Mouse (Mus musculus) heart, postnatal 25 days (tissue): ENCODE data around the gene Cycs. TPM values are rescaled to one million over a fixed set of nuclear protein-coding genes. Genes with fewer than 3 reads are reported as not detected.

Source experiments
- DNase-seq: peaks from one replicate; pipeline ENCODE4 v3.0.0; 2022; ENCODE audit warnings: low spot score
- intact Hi-C: fragments of 180-260 bp; cut with DNase I; formaldehyde crosslinking; loops from one replicate; pipeline ENCODE4 v1.15.1; 2025
- total RNA-seq, 2 experiments: library from RNA; stranded (reverse); gene quantifications; 2 replicates each; pipeline ENCODE4 v1.2.3; 2021

Gene Cycs
- total RNA-seq, 2 experiments from 2014 or later, result 173 to 198 TPM

- no peak for DNase-seq
- intact Hi-C loops, result loop anchor here (5.0 kb wide), 1 partner anchor 1032 kb away; no protein-coding TSS in a partner anchor
Observed at GRCm38 (mm10) chr6:50549791-50550190, 16.5 kb downstream of the Cycs start.

GRCm38 (mm10) chr6:50549051-50549450, 17.3 kb downstream of the Cycs start:
- intact Hi-C loops, result loop anchor here (5.0 kb wide), 1 partner anchor 1032 kb away; no protein-coding TSS in a partner anchor
- no peak for DNase-seq

GRCm38 (mm10) chr6:50545412-50546043, 20.8 kb downstream of the Cycs start:
- DNase-seq, result no peak
- intact Hi-C loops, result loop anchor here (5.0 kb wide), 1 partner anchor 1028 kb away; no protein-coding TSS in a partner anchor

DNA sequence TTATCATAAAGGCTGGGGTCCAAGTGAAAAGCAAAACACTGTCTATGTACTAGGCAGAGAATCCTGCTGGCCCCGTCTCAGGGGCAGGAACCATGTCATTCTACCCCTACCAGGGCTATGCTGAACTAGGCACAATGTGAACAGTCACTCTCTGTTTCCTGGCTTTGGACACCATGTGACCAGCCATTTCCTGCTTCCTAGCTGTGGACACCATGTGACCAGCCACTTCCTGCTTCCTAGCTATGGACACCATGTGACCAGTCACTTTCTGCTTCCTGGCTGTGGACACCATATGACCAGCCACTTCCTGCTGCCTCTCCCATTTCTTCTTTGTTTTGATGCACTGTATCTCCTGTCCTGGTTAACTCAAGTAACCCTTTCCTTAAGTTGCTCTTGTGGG, 23.8 kb downstream of the Cycs start:
- intact Hi-C loops, result no loop called here

GRCm38 (mm10) chr6:50539641-50540040, 26.7 kb downstream of the Cycs start:
- DNase-seq, result no peak
- intact Hi-C loops, result loop anchor here (5.0 to 10.0 kb wide), 2 partner anchors 355 to 432 kb away; no protein-coding TSS in a partner anchor

More for the DNA sequence above, 23.8 kb downstream of the Cycs start:
- DNase-seq, result no peak

DNA sequence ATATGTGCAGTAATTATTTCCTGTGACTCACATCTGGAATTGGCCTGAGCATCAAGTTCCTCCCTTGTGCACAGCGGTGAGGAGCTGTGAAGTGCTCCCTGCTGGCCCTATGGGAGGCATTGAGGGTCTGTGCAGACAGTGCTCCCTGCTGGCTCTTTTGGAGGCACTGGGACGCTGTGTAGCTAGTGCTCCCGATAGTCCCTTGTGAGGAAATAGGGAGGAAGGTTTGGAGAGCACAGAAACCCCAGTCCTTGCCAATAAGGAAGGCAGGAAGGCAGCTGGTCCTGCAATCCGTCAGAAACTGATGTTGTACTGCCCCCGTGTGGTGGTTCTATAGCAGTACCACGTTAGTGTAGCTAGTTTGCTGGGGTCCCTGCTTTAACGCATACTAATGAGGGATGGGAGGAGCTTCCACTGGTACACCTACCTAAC, 29.9 kb downstream of the Cycs start:
- peak; percentile 21 for DNase-seq
- intact Hi-C loops, result loop anchor here (2.0 to 10.0 kb wide), 4 partner anchors 224 to 429 kb away; no protein-coding TSS in a partner anchor

DNA sequence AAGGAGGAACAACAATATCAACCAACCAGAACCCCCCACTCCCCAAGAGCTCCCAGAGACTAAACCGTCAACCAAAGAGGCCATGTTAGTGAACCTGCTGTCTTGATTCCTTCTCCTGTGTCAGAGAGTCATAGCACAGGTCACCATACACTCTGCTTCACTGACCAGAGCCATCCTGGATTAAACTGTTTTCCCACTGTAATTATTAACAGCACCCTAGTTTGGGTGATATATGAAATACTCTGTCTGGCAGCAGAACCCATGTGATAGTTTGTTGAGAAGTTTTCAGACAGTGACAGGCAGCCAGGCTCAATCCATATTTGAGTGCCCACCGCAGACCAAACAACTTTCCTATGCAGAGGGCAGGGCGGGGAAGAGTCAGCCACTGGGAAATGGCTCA, 31.0 kb downstream of the Cycs start:
- DNase-seq, result no peak
- intact Hi-C loops, result loop anchor here (5.0 to 10.0 kb wide), 2 partner anchors 351 to 428 kb away; no protein-coding TSS in a partner anchor

DNA sequence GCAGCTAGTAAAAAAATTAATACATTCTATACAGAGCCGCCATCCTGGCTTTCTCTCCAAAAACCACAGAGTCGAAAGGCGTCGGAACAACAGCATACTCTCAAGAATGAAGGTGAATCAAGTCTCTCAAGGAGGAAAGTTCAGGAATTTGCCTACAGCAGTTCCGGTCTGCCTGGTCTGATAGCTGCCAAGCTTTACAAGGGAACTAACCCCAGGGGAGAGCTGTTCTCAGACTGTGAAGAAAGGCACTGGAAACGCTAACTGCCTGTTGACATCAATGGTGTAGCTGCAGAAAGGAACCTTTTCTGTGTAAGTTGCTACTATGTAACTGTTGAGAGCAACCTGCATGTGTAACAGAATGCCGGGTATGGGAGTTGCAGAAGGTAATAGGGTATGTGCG, 34.4 kb downstream of the Cycs start:
- intact Hi-C loops, result loop anchor here (10.0 kb wide), 1 partner anchor 347 kb away; no protein-coding TSS in a partner anchor
- no peak for DNase-seq

GRCm38 (mm10) chr6:50531003-50531402, 35.3 kb downstream of the Cycs start:
- no peak for DNase-seq
- intact Hi-C loops, result loop anchor here (10.0 kb wide), 1 partner anchor 346 kb away; no protein-coding TSS in a partner anchor

DNA sequence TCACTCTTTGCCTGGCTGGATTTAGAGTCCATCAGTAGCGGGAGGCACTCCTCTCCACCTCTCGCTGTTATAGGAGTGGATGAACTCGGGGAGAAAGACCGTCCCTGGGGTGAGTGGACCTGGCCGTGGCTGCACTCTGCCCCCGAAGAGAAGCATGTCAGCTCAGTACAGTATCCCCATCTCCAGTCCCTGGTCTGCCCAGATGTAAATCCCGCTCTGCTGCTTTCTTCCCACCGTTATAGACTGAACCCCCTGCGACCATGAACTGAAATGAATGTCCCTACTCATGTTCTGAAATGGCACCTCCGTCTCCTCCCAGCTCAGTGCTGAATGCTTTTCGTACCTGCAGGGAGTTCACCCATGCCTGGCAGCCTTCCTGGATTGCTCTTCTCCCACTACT, 37.1 kb downstream of the Cycs start:
- intact Hi-C loops, result loop anchor here (5.0 kb wide), 1 partner anchor 72 kb away; the partner anchor contains the start of gene Osbpl3
- no peak for DNase-seq

GRCm38 (mm10) chr6:50527416-50527815, 38.9 kb downstream of the Cycs start:
- intact Hi-C loops, result loop anchor here (1.0 to 5.0 kb wide), 2 partner anchors 70 to 215 kb away; partner anchors contain the start of gene Osbpl3

DNA sequence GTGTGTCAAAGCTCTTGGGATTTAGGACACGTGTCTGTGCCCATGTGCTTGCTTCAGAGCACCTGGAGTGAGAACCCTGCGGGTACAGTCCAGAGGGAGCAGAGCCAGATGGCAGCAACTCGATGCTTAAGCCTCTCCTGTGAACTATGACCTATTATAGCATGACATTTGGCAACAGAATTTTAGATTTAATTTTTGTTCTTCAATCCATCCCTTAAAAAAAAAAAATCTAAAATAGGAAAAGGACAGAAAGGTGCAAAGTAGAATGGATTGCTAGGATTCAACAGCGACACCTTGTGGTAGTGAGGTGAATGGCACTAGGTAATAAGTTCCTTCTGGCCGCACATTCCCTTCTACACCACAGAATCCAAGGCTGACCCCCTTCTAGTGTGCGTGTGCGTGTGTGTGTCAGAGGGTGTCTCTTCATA, 39.7 kb downstream of the Cycs start:
- intact Hi-C loops, result loop anchor here (1.0 to 5.0 kb wide), 2 partner anchors 69 to 214 kb away; partner anchors contain the start of gene Osbpl3
- no peak for DNase-seq

More at GRCm38 (mm10) chr6:50527416-50527815, 38.9 kb downstream of the Cycs start:
- no peak for DNase-seq

- no peak for DNase-seq
- intact Hi-C loops, result loop anchor here (5.0 kb wide), 1 partner anchor 69 kb away; the partner anchor contains the start of gene Osbpl3
Observed at GRCm38 (mm10) chr6:50525846-50526245, 40.5 kb downstream of the Cycs start.

DNA sequence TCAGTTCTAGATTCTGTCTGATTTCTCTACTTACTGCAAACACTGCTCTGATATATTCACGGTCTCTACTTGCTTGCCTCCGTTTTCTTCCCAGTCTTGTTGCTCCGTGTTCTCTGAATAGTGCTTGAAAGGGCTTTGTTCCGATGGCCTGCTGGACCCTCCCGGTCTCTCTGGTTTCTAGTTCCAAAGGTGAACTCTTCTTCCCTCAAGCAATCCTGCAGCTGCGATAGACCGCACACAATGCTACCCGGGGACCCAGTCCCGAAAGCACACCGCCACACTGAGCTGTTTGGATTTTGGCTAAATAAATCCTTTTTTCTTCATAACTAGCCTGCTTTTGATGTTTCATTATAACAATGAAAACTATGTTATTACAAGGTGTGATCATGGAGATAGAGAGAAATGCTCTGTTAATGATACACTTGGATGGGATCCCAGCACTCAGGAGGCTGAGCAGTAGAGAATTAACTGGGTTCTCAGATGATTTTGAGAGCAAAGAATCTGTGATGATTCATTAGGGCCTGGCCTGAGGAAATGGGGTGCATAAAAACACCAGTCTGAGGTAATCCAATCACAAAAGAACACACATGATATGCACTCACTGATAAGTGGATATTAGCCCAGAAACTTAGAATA, 42.0 kb downstream of the Cycs start:
- no peak for DNase-seq
- intact Hi-C loops, result no loop called here

DNA sequence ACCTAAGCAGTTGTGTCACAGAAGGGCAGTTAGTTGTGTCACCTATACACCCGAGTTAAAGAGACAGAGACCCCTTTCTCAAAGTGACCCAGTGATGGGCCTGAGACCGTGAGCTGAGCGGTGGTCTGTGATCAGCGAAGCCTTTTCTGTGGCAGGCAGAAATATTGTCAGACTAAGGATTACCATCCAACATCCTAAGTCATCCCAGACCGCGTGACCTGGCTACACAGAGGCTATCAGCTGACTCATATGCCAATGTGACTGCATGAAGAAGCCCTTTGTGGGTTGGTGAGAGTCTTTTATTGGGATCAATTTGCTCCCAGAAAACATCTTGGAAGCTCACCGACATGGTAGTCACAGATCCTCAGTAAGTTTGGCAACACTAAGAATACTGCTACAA, 43.6 kb downstream of the Cycs start:
- intact Hi-C loops, result no loop called here
- DNase-seq, result no peak

- no peak for DNase-seq
- intact Hi-C loops, result no loop called here
Observed at GRCm38 (mm10) chr6:50521532-50522135, 44.7 kb downstream of the Cycs start.

- no peak for DNase-seq
- intact Hi-C loops, result no loop called here
Observed at GRCm38 (mm10) chr6:50520139-50520538, 46.2 kb downstream of the Cycs start.

GRCm38 (mm10) chr6:50518371-50518770, 48.0 kb downstream of the Cycs start:
- DNase-seq, result no peak
- intact Hi-C loops, result no loop called here
